Mouse (Mus musculus): Measurements from ENCODE around the gene Osbpl6. TPM values are rescaled to one million over a fixed set of nuclear protein-coding genes. Genes with fewer than 3 reads are reported as not detected.

Gene Osbpl6
- polyA plus RNA-seq, 2 experiments, result 8.9 to 11.5 TPM

DNA sequence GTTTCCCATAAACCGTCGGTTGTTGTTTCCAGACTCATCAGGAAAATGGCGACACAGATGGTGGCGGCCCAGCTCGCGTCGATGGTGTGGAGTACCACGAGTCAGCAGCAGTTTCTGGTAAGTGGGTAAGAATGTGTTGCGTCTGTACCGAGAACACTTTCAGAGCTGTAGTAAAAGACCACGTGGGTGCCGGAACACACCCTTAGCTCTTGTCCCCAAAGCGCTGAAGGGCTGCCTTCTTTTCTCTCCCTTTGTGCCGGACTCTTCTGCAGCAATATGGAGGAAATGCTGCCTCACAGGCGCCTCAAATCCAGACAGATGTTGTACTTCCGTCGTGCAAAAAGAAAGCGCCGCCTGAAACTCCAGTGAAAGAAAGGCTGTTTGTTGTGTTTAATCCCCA, 27.7 kb upstream of the Osbpl6 start:
- Histone ChIP-seq H3K27ac (replicated peaks; ENCODE audit: low read depth, low read length) (no peak overlapping the region), H3K36me3 (ENCODE audit: control insufficient read depth, insufficient read depth, low read length) (peaks cover 82% of the 10 kb centered on the region), H3K9ac (ENCODE audit: low read depth, low read length, severe bottlenecking) (no peak overlapping the region), H3K4me2 (replicated peaks; ENCODE audit: low read depth, low read length, severe bottlenecking) (no peak overlapping the region), H3K4me1 (ENCODE audit: control insufficient read depth, insufficient read depth, low read length) (no peaks in the 10 kb centered on the region), H3K9me3 (ENCODE audit: control insufficient read depth, low read length) (no peaks in the 10 kb centered on the region), H3K4me3 (replicated peaks; ENCODE audit: low read length) (no peak overlapping the region), H3K27me3 (ENCODE audit: control insufficient read depth, insufficient read depth, low read length) (no peaks in the 10 kb centered on the region)
- DNase-seq (ENCODE audit: low spot score) (no peak), ATAC-seq (ENCODE audit: low FRiP score, low read depth) (no peak)
- WGBS, result 93% methylated on average over 19 of the region's 19 CpGs
- TF ChIP-seq POLR2A (IDR thresholded peaks at IDR 0.05; ENCODE audit: borderline replicate concordance, extremely low read depth, insufficient read depth, insufficient read length), result no peak

DNA sequence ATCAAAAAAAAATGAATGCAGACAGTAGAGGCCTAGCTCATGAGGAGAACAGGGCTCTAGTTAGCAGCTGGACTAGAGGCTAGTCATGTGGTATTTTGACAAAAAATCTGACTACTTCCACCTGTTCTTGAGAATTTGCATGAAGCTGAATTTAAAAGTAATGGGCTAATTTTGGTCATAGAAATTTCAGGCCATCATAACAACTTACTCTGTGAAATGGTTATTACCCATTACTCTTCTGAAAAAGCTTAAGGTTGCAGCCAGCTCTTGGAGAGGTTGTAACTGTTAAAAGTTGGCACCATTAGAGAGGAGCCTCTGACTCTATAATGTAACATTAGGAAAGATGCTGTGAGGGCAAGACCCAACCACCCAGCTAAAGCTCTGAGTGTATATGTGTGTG, 19.8 kb upstream of the Osbpl6 start:
- H3K4me1 ChIP-seq (ENCODE audit: control insufficient read depth, insufficient read depth, low read length), result no peaks in the 10 kb centered on the region
- no peak overlapping the region for H3K9ac ChIP-seq (ENCODE audit: low read depth, low read length, severe bottlenecking)
- ATAC-seq (ENCODE audit: low FRiP score, low read depth), result no peak
- no peak for DNase-seq (ENCODE audit: low spot score)
- H3K27me3 ChIP-seq (ENCODE audit: control insufficient read depth, insufficient read depth, low read length), result no peaks in the 10 kb centered on the region
- peaks cover 20% of the 10 kb centered on the region for H3K36me3 ChIP-seq (ENCODE audit: control insufficient read depth, insufficient read depth, low read length)
- H3K4me2 ChIP-seq (replicated peaks; ENCODE audit: low read depth, low read length, severe bottlenecking), result no peak overlapping the region
- H3K9me3 ChIP-seq (ENCODE audit: control insufficient read depth, low read length), result no peaks in the 10 kb centered on the region
- no peak overlapping the region for H3K4me3 ChIP-seq (replicated peaks; ENCODE audit: low read length)
- TF ChIP-seq POLR2A (IDR thresholded peaks at IDR 0.05; ENCODE audit: borderline replicate concordance, extremely low read depth, insufficient read depth, insufficient read length), result no peak
- no peak overlapping the region for H3K27ac ChIP-seq (replicated peaks; ENCODE audit: low read depth, low read length)

DNA sequence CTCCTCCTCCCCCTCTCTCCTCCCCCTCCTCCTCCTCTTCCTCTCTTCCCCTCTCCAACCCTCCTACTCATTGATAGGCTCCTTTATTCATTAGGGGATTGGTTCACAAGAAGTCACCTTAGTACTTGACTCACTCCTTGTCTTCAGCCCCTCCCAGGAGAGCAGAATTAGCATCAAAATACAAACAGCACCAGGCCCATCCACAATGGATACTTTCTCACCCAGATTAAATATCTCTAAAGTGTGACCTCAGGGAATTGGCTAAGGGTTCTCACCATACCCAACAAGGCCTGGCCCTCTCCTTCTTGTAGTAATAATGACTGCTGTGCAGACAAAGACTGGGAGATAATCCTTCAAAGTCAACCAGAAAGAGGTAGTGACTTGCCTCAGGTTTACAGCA, 6.1 kb upstream of the Osbpl6 start:
- no peak for ATAC-seq (ENCODE audit: low FRiP score, low read depth)

DNA sequence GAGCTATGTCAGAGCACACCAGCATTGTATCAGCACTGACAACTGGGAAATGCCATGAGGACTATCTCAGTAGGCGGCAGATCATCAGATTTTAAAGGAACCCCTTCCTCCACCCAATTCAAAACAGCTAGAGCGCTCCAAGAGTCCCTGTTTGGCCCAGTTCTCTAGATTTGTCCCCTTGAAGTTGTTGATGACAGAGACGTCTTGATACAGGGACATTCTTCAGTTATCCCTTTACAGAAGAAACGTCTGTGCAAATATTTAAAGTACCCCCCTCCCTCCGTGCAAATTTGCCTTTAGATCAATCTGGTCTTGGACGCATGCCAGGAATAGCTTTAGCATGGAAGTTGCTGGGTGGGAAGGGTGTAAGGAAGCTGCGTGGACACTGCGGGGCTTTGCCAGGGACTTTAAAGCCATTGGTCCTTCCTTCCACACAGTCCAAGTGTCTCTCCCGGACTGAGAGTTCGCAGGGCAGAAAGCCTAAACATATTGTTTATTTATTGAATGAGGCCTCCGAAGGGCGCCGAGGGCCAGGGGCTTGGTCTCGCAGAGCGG, 635 bp upstream of the Osbpl6 start:
- peak overlapping the region; percentile 77 for H3K4me2 ChIP-seq (replicated peaks; ENCODE audit: low read depth, low read length, severe bottlenecking)
- TF ChIP-seq POLR2A (IDR thresholded peaks at IDR 0.05; ENCODE audit: borderline replicate concordance, extremely low read depth, insufficient read depth, insufficient read length), result no peak
- H3K9me3 ChIP-seq (ENCODE audit: control insufficient read depth, low read length), result no peaks in the 10 kb centered on the region
- no peaks in the 10 kb centered on the region for H3K27me3 ChIP-seq (ENCODE audit: control insufficient read depth, insufficient read depth, low read length)
- 2% methylated on average over 15 of the region's 15 CpGs for WGBS
- H3K27ac ChIP-seq (replicated peaks; ENCODE audit: low read depth, low read length), result 0 out of 2 replicates have a peak overlapping the region, but pooled peaks have one; percentile 55
- no peaks in the 10 kb centered on the region for H3K36me3 ChIP-seq (ENCODE audit: control insufficient read depth, insufficient read depth, low read length)
- ATAC-seq (ENCODE audit: low FRiP score, low read depth), result peak; percentile 16; the same call in 1 of the 2 replicates
- peak overlapping the region; percentile 77 for H3K9ac ChIP-seq (ENCODE audit: low read depth, low read length, severe bottlenecking)
- H3K4me3 ChIP-seq (replicated peaks; ENCODE audit: low read length), result peak overlapping the region; percentile 93
- DNase-seq (ENCODE audit: low spot score), result peak; percentile 30
- peaks cover 8% of the 10 kb centered on the region for H3K4me1 ChIP-seq (ENCODE audit: control insufficient read depth, insufficient read depth, low read length)

More for the DNA sequence above, 6.1 kb upstream of the Osbpl6 start:
- Histone ChIP-seq H3K9me3 (ENCODE audit: control insufficient read depth, low read length) (no peaks in the 10 kb centered on the region), H3K27ac (replicated peaks; ENCODE audit: low read depth, low read length) (no peak overlapping the region), H3K9ac (ENCODE audit: low read depth, low read length, severe bottlenecking) (no peak overlapping the region), H3K36me3 (ENCODE audit: control insufficient read depth, insufficient read depth, low read length) (no peaks in the 10 kb centered on the region), H3K4me2 (replicated peaks; ENCODE audit: low read depth, low read length, severe bottlenecking) (no peak overlapping the region), H3K4me1 (ENCODE audit: control insufficient read depth, insufficient read depth, low read length) (peaks cover under 1% of the 10 kb centered on the region; the same call in 1 of the 2 replicates), H3K4me3 (replicated peaks; ENCODE audit: low read length) (no peak overlapping the region), H3K27me3 (ENCODE audit: control insufficient read depth, insufficient read depth, low read length) (no peaks in the 10 kb centered on the region)
- no peak for TF ChIP-seq POLR2A (IDR thresholded peaks at IDR 0.05; ENCODE audit: borderline replicate concordance, extremely low read depth, insufficient read depth, insufficient read length)
- no peak for DNase-seq (ENCODE audit: low spot score)

DNA sequence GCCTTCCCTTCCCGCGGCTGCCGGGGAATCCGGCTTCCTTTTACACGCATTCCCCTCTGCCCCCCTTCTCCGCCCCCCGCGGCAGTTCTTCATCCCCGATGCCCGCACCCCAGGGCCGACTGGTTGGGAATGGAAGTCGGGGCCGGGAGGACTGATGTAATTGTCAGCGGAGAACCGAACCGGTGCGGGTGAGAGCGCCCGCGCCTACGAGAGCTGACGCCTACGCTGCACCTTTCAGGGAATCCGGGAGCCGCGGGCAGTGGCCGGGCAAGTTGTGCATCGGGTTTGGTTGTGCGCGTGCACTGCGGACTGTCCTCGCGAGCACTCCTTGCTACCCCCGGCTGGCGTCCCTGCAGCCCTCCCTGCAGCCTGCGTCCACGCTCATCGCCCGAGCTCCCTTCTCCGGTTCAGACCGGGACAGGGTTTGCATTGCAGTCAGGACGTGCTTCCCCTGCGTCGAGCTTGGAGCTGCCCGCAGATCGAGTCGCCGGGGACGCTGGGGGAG, 681 bp downstream of the Osbpl6 start:
- ATAC-seq (ENCODE audit: low FRiP score, low read depth) (peak; percentile 51), DNase-seq (ENCODE audit: low spot score) (peak; percentile 42)
- Histone ChIP-seq H3K4me1 (ENCODE audit: control insufficient read depth, insufficient read depth, low read length) (peaks cover 8% of the 10 kb centered on the region), H3K27ac (replicated peaks; ENCODE audit: low read depth, low read length) (peak overlapping the region; percentile 55), H3K36me3 (ENCODE audit: control insufficient read depth, insufficient read depth, low read length) (no peaks in the 10 kb centered on the region), H3K9me3 (ENCODE audit: control insufficient read depth, low read length) (no peaks in the 10 kb centered on the region), H3K9ac (ENCODE audit: low read depth, low read length, severe bottlenecking) (peak overlapping the region; percentile 77), H3K4me3 (replicated peaks; ENCODE audit: low read length) (peak overlapping the region; percentile 93), H3K4me2 (replicated peaks; ENCODE audit: low read depth, low read length, severe bottlenecking) (peak overlapping the region; percentile 77), H3K27me3 (ENCODE audit: control insufficient read depth, insufficient read depth, low read length) (no peaks in the 10 kb centered on the region)
- no peak for TF ChIP-seq POLR2A (IDR thresholded peaks at IDR 0.05; ENCODE audit: borderline replicate concordance, extremely low read depth, insufficient read depth, insufficient read length)
- 2% methylated on average over 29 of the region's 49 CpGs for WGBS

Measured in limb, embryonic 14.5 days (tissue).